Mouse (Mus musculus): ENCODE data around the gene Misp. TPM values are rescaled to one million over a fixed set of nuclear protein-coding genes. Genes with fewer than 3 reads are reported as not detected.

The Misp gene
- total RNA-seq (2023) = not detected

DNA sequence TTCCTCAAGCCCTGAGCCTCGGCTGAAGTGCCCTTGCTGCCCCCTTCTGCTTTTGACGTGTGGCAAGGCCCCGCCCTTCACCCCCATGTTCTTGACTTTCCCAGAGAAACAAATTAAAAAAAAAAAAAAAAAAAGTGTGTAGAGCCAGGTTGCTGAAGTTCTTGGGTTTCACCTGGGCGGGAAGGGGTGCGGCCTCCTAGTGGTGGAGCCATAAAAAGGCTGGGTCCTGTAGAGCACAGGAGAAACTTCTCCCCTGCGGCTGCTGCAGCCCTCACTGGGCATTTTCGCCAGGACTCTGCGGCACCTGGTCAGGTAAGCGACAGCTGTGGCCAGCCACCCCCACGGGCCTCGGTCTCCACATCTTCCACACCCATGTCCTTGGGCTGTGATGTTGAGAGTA is at the start of gene Misp:
Misp (plus strand) TSS at position 208 of the 400 bp plus-strand sequence.

GRCm38 (mm10) chr10:79777103-79777531 is 43.7 kb upstream of the Misp start, which contains the start of gene Fstl3:
Fstl3 (plus strand) TSS chr10:79777272.

DNA sequence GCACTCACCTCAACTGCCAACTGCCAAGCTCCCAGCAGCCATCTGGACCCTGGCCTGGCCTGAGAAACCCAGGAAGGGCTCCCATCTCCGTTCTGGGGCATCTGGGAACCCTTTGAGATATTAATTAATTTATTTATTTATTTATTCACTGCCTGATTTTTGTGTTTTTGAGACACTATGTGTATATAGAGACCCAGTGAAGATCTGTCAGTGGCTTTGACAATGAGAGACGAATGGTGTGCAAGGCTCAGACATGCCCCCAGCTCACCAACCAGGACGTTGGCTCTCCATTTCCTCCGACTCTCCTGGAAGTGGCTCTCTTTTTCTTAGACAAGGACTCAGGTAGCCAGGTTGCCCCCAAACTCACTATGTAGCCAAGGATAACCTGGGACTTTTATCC is 29.9 kb upstream of the Misp start, which contains the start of gene Prss57:
Prss57 (minus strand) TSS at position 101 of the 400 bp plus-strand sequence.

GRCm38 (mm10) chr10:79793051-79793737 is 27.6 kb upstream of the Misp start, which contains the start of gene Palm:
Palm (plus strand) TSS chr10:79793572.

DNA sequence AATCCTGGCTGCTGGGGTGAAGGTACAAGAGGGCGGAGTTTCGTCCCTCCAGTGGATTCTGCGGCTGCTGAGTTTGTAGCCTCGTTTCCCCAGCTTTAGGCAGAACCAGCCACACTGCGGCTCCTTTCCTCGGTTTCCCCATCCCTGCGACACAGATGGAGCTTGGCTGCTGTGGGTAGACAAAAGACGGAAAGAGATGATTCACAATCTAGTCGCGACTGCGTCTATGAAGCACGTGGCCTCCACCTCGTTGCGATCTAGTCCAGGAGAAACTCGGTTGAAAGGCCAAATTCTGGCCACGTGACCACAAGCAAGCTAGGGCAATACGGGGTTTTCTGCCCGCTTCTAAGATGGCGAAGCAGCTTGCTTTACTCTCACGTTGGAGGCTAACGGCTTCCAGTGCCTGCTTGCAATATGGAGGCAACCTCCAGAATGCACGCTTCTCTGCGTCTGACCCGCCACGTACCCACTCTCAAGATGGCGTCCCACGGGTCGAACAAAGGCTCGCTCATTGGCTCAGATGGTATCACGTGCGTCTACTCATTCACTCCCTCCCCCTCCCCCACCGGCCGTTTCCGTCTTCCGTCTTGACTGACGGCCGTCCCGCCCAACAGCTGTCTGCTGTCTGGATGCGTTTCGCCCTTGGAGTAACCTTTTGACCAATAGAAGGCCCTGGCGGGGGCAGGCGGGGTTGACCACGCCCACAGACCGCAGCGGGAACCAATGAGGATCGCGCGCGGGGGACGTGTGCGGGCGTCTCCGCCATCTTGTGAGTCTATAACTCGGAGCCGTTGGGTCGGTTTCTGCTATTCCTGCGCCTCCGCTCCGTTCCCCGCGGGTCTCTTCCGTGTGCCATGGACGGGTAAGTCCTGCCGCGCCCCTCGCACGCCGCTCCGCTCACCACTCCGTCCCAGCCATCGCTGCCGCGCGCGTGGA is 33.3 kb downstream of the Misp start, which contains the start of gene Ptbp1:
Ptbp1 (plus strand) TSS at position 568 of the 936 bp plus-strand sequence.

DNA sequence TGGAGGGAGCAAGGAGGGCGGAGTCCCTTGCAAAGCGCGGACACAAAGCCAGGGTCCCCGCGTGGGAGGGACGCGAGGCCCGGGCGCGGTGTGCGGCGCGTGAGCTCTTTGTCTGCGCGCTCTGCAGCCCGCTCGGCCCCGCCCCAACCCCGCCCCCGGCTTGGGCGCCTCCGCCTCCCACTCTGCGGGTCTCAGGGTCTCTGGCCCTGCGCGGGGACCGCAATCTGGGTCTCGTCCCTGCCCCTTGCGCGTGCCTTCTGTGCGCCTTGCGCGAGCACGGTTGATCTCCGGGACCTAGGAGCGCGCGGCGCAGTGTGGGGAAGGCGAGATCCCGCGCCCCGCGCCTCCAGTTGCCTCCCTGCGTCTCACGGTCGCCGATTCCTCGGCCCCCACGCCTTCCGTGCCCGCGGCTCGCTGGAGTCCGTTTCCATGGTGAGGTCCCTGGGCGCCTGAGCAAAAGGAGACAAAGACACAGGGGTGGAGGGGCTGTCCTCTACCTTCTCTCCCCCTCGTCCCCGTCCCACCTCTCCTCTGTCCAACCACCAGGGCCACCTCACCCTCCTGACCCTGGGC is 53.6 kb downstream of the Misp start, which contains the start of the genes Prtn3 and Plppr3:
Prtn3 (plus strand) TSS at position 187 of the 573 bp plus-strand sequence.
Plppr3 (minus strand) TSS at position 345 of the 573 bp plus-strand sequence.

Other genes with a start within 250 kb of the Misp start
- not detected for gene Theg, start 233.7 kb upstream of the Misp start, total RNA-seq (2023)
- not detected for gene C2cd4c, start 207.0 kb upstream of the Misp start, total RNA-seq (2023)
- gene Shc2, start 183.1 kb upstream of the Misp start, total RNA-seq (2023) = not detected
- not detected for gene Odf3l2, start 175.3 kb upstream of the Misp start, total RNA-seq (2023)
- not detected for gene Madcam1, start 156.4 kb upstream of the Misp start, total RNA-seq (2023)
- gene Tpgs1, start 151.6 kb upstream of the Misp start, total RNA-seq (2023) = 18.3 TPM
- 81.6 TPM for gene Cdc34, start 138.8 kb upstream of the Misp start, total RNA-seq (2023)
- 2.1 TPM for gene Gzmm, start 132.0 kb upstream of the Misp start, total RNA-seq (2023)
- 88.4 TPM for gene Bsg, start 116.5 kb upstream of the Misp start, total RNA-seq (2023)
- gene Hcn2, start 104.4 kb upstream of the Misp start, total RNA-seq (2023) = not detected
- 48.0 TPM for gene Polrmt, start 74.4 kb upstream of the Misp start, total RNA-seq (2023)
- not detected for gene Fgf22, start 65.9 kb upstream of the Misp start, total RNA-seq (2023)
- gene Rnf126, start 54.0 kb upstream of the Misp start, total RNA-seq (2023) = 58.0 TPM
- not detected for gene Fstl3, start 43.7 kb upstream of the Misp start, total RNA-seq (2023)
- not detected for gene Prss57, start 30.0 kb upstream of the Misp start, total RNA-seq (2023)
- gene Palm, start 27.4 kb upstream of the Misp start, total RNA-seq (2023) = 2.8 TPM
- gene Ptbp1, start 33.4 kb downstream of the Misp start, total RNA-seq (2023) = 788 TPM
- not detected for gene Prtn3, start 53.5 kb downstream of the Misp start, total RNA-seq (2023)
- gene Plppr3, start 53.6 kb downstream of the Misp start, total RNA-seq (2023) = 2.3 TPM
- gene Elane, start 65.3 kb downstream of the Misp start, total RNA-seq (2023) = not detected
- gene Cfd, start 69.9 kb downstream of the Misp start, total RNA-seq (2023) = not detected
- gene Med16, start 87.9 kb downstream of the Misp start, total RNA-seq (2023) = 74.1 TPM
- not detected for gene Gm26602, start 89.9 kb downstream of the Misp start, total RNA-seq (2023)
- gene Kiss1r, start 96.0 kb downstream of the Misp start, total RNA-seq (2023) = 0.47 TPM
- gene R3hdm4, start 100.2 kb downstream of the Misp start, total RNA-seq (2023) = 96.5 TPM
- 7.9 TPM for gene Arid3a, start 106.1 kb downstream of the Misp start, total RNA-seq (2023)
- 61.8 TPM for gene Wdr18, start 139.2 kb downstream of the Misp start, total RNA-seq (2023)
- 0.18 TPM for gene Grin3b, start 149.7 kb downstream of the Misp start, total RNA-seq (2023)
- 154 TPM for gene Tmem259, start 163.3 kb downstream of the Misp start, total RNA-seq (2023)
- 387 TPM for gene Cnn2, start 167.6 kb downstream of the Misp start, total RNA-seq (2023)
- gene Abca7, start 175.5 kb downstream of the Misp start, total RNA-seq (2023) = 68.3 TPM
- 890 TPM for gene Arhgap45, start 195.7 kb downstream of the Misp start, total RNA-seq (2023)
- 50.1 TPM for gene Polr2e, start 218.8 kb downstream of the Misp start, total RNA-seq (2023)
- gene Gpx4, start 226.2 kb downstream of the Misp start, total RNA-seq (2023) = 134 TPM